Mouse (Mus musculus) kidney, embryonic 14.5 days (tissue): ENCODE results near the gene Slc22a15. TPM values are rescaled to one million over a fixed set of nuclear protein-coding genes. Genes with fewer than 3 reads are reported as not detected.

Experiments used
- ATAC-seq: fragments of 200-750 bp; cut with Nextera tagmentation; 2 replicates; pipeline ENCODE4 v1.8.0; 2017; ENCODE audit warnings: moderate number of reproducible peaks, mild to moderate bottlenecking, moderate TSS enrichment, moderate library complexity; ENCODE audit not compliant: low FRiP score, low TSS enrichment
- H3K27ac ChIP-seq: fragments of 300-500 bp; sonication (generic); 2 replicates; pipeline ENCODE4 v1.5.1; 2014; ENCODE audit warnings: low read depth, mild to moderate bottlenecking, low read length, moderate library complexity, mixed read lengths
- H3K27me3 ChIP-seq: fragments of 300-500 bp; sonication (generic); 2 replicates; pipeline ENCODE4 v1.6.1; 2014; ENCODE audit warnings: mild to moderate bottlenecking, low read length; ENCODE audit not compliant: control insufficient read depth, insufficient read depth
- H3K36me3 ChIP-seq: fragments of 300-500 bp; sonication (generic); 2 replicates; pipeline ENCODE4 v1.6.1; 2014; ENCODE audit warnings: low read length, mixed read lengths; ENCODE audit not compliant: control insufficient read depth, insufficient read depth
- H3K4me1 ChIP-seq: fragments of 300-500 bp; sonication (generic); 2 replicates; pipeline ENCODE4 v1.6.1; 2014; ENCODE audit warnings: low read length, mixed read lengths; ENCODE audit not compliant: control insufficient read depth, insufficient read depth
- H3K4me2 ChIP-seq: fragments of 300-500 bp; sonication (generic); replicated peaks from 2 replicates; pipeline ENCODE4 v1.6.1; 2014; ENCODE audit warnings: low read depth, mild to moderate bottlenecking, low read length
- H3K4me3 ChIP-seq: fragments of 300-500 bp; sonication (generic); 2 replicates; pipeline ENCODE4 v1.5.1; 2014; ENCODE audit warnings: mild to moderate bottlenecking, low read length
- H3K9ac ChIP-seq: fragments of 300-500 bp; sonication (generic); 2 replicates; pipeline ENCODE4 v1.6.1; 2014; ENCODE audit warnings: low read depth, mild to moderate bottlenecking, low read length, moderate library complexity
- H3K9me3 ChIP-seq: fragments of 300-500 bp; sonication (generic); 2 replicates; pipeline ENCODE4 v1.6.1; 2016; ENCODE audit warnings: low read length; ENCODE audit not compliant: control insufficient read depth
- WGBS: fragments of 180-500 bp; shearing (Covaris S2); extraction: QIAGEN DNeasy Blood & Tissue Kit; methylation state at CpG from one replicate; pipeline ENCODE4 v1.1.7; 2014; 5-methylcytosine and 5-hydroxymethylcytosine counted together
- polyA plus RNA-seq: library from polyadenylated mRNA; unstranded; fragments of >200 nt; fragmentation: Nextera tagmentation; extraction: Ambion mirVana; gene quantifications from 2 replicates; pipeline ENCODE4 v1.2.1, GENCODE M21; 2014

The Slc22a15 gene
- polyA plus RNA-seq, 1 experiment from 2014 or later = 4.3 TPM

GRCm38 (mm10) chr3:101926636-101927035 is 2.4 kb upstream of the Slc22a15 start:
- Histone ChIP-seq H3K9me3 (no peaks in the 10 kb centered on the region), H3K27me3 (no peaks in the 10 kb centered on the region), H3K9ac (no peak overlapping the region), H3K4me1 (peaks cover 14% of the 10 kb centered on the region; the same call in 1 of the 2 replicates), H3K36me3 (no peaks in the 10 kb centered on the region), H3K27ac (no peak overlapping the region), H3K4me3 (no peak overlapping the region), H3K4me2 (no peak overlapping the region)
- ATAC-seq = no peak

GRCm38 (mm10) chr3:101925663-101926062 is 1.4 kb upstream of the Slc22a15 start:
- 71% methylated on average over 1 of the region's 1 CpGs for WGBS
- no peak overlapping the region for H3K4me3 ChIP-seq
- no peak overlapping the region for H3K4me2 ChIP-seq
- H3K27me3 ChIP-seq = no peaks in the 10 kb centered on the region
- no peaks in the 10 kb centered on the region for H3K9me3 ChIP-seq
- H3K27ac ChIP-seq = no peak overlapping the region
- H3K36me3 ChIP-seq = no peaks in the 10 kb centered on the region
- H3K9ac ChIP-seq = no peak overlapping the region
- H3K4me1 ChIP-seq = peaks cover 14% of the 10 kb centered on the region; the same call in 1 of the 2 replicates
- ATAC-seq = no peak

GRCm38 (mm10) chr3:101922366-101922765 is 1.9 kb downstream of the Slc22a15 start:
- 51% methylated on average over 7 of the region's 7 CpGs for WGBS
- Histone ChIP-seq H3K4me1 (peaks cover 14% of the 10 kb centered on the region; the same call in 1 of the 2 replicates), H3K4me3 (no peak overlapping the region), H3K4me2 (no peak overlapping the region), H3K27ac (no peak overlapping the region), H3K9me3 (no peaks in the 10 kb centered on the region), H3K36me3 (no peaks in the 10 kb centered on the region), H3K27me3 (no peaks in the 10 kb centered on the region), H3K9ac (no peak overlapping the region)
- ATAC-seq = no peak

GRCm38 (mm10) chr3:101918526-101918925 is 5.7 kb downstream of the Slc22a15 start:
- H3K4me3 ChIP-seq = no peak overlapping the region
- no peaks in the 10 kb centered on the region for H3K9me3 ChIP-seq
- H3K4me2 ChIP-seq = no peak overlapping the region
- no peaks in the 10 kb centered on the region for H3K36me3 ChIP-seq
- H3K27ac ChIP-seq = no peak overlapping the region
- 95% methylated on average over 3 of the region's 3 CpGs for whole genome bisulfite sequencing
- 0 out of 2 replicates have a peak, but pooled peaks cover 7% of the 10 kb centered on the region for H3K4me1 ChIP-seq
- ATAC-seq = no peak
- no peak overlapping the region for H3K9ac ChIP-seq
- no peaks in the 10 kb centered on the region for H3K27me3 ChIP-seq

GRCm38 (mm10) chr3:101917665-101918064 is 6.6 kb downstream of the Slc22a15 start:
- Histone ChIP-seq H3K4me3 (no peak overlapping the region), H3K9ac (no peak overlapping the region), H3K27ac (no peak overlapping the region), H3K9me3 (no peaks in the 10 kb centered on the region), H3K4me2 (no peak overlapping the region), H3K27me3 (no peaks in the 10 kb centered on the region), H3K4me1 (no peaks in the 10 kb centered on the region), H3K36me3 (no peaks in the 10 kb centered on the region)
- no peak for ATAC-seq
- WGBS = 40% methylated on average over 3 of the region's 3 CpGs

GRCm38 (mm10) chr3:101916525-101916924 is 7.7 kb downstream of the Slc22a15 start:
- 73% methylated on average over 5 of the region's 5 CpGs for WGBS
- H3K27ac ChIP-seq = no peak overlapping the region
- ATAC-seq = no peak
- H3K9ac ChIP-seq = no peak overlapping the region
- no peaks in the 10 kb centered on the region for H3K27me3 ChIP-seq
- H3K9me3 ChIP-seq = no peaks in the 10 kb centered on the region
- H3K4me2 ChIP-seq = no peak overlapping the region
- no peaks in the 10 kb centered on the region for H3K4me1 ChIP-seq
- no peak overlapping the region for H3K4me3 ChIP-seq
- no peaks in the 10 kb centered on the region for H3K36me3 ChIP-seq

- Histone ChIP-seq H3K4me2 (no peak overlapping the region), H3K27me3 (no peaks in the 10 kb centered on the region), H3K27ac (no peak overlapping the region), H3K4me3 (no peak overlapping the region), H3K4me1 (no peaks in the 10 kb centered on the region), H3K9me3 (no peaks in the 10 kb centered on the region), H3K36me3 (no peaks in the 10 kb centered on the region), H3K9ac (no peak overlapping the region)
- ATAC-seq = no peak
- 86% methylated on average over 14 of the region's 14 CpGs for WGBS
Observed at GRCm38 (mm10) chr3:101915048-101915801, 9.0 kb downstream of the Slc22a15 start.

GRCm38 (mm10) chr3:101914266-101914665 is 10.0 kb downstream of the Slc22a15 start:
- no peak overlapping the region for H3K9ac ChIP-seq
- H3K27ac ChIP-seq = no peak overlapping the region
- no peak overlapping the region for H3K4me3 ChIP-seq
- 86% methylated on average over 5 of the region's 5 CpGs for WGBS
- no peaks in the 10 kb centered on the region for H3K36me3 ChIP-seq
- ATAC-seq = no peak
- no peaks in the 10 kb centered on the region for H3K9me3 ChIP-seq
- no peaks in the 10 kb centered on the region for H3K27me3 ChIP-seq
- no peak overlapping the region for H3K4me2 ChIP-seq
- H3K4me1 ChIP-seq = no peaks in the 10 kb centered on the region

GRCm38 (mm10) chr3:101912041-101912440 is 12.2 kb downstream of the Slc22a15 start:
- Histone ChIP-seq H3K36me3 (no peaks in the 10 kb centered on the region), H3K4me2 (no peak overlapping the region), H3K4me3 (no peak overlapping the region), H3K27me3 (no peaks in the 10 kb centered on the region), H3K9ac (no peak overlapping the region), H3K4me1 (no peaks in the 10 kb centered on the region), H3K27ac (no peak overlapping the region), H3K9me3 (no peaks in the 10 kb centered on the region)
- ATAC-seq = no peak
- WGBS = 82% methylated on average over 6 of the region's 6 CpGs
